Mouse (Mus musculus) cortical plate, adult 2 months (tissue): Measurements from ENCODE around the gene Clmn. TPM values are rescaled to one million over a fixed set of nuclear protein-coding genes. Genes with fewer than 3 reads are reported as not detected.
A peak's percentile ranks its signal among the peaks of the same experiment; 100 is the strongest.

Source experiments
- H3K27ac ChIP-seq: fragments of 200-500 bp; 2 replicates; pipeline ENCODE4 v1.5.1; 2012; ENCODE audit warnings: low read length, control low read depth, inconsistent platforms; ENCODE audit not compliant: insufficient read depth
- H3K4me1 ChIP-seq: fragments of 200-500 bp; 2 replicates; pipeline ENCODE4 v1.6.1; 2011; ENCODE audit warnings: low read length; ENCODE audit not compliant: control insufficient read depth, insufficient read depth
- H3K4me3 ChIP-seq: fragments of 200-500 bp; 2 replicates; pipeline ENCODE4 v1.5.1; 2011; ENCODE audit warnings: mild to moderate bottlenecking, low read length, control low read depth; ENCODE audit not compliant: insufficient read depth
- CTCF ChIP-seq: fragments of 200-500 bp; IDR thresholded peaks from 2 replicates; pipeline ENCODE4 v1.5.1; 2011; ENCODE audit warnings: mild to moderate bottlenecking, control low read depth, low read length; ENCODE audit not compliant: insufficient read depth; ENCODE audit errors: extremely low read depth
- POLR2A ChIP-seq: fragments of 200-500 bp; IDR thresholded peaks from 2 replicates; pipeline ENCODE4 v1.6.1; 2011; ENCODE audit warnings: mild to moderate bottlenecking, low read length, control low read depth; ENCODE audit not compliant: insufficient read depth; ENCODE audit errors: extremely low read depth
- polyA plus RNA-seq: library from polyadenylated mRNA; depleted of rRNA; stranded (reverse); fragments of >200 nt; gene quantifications from 2 replicates; pipeline ENCODE4 v1.2.3, GENCODE M21; 2012

Gene Clmn
- polyA plus RNA-seq, 1 experiment = 20.6 TPM

DNA sequence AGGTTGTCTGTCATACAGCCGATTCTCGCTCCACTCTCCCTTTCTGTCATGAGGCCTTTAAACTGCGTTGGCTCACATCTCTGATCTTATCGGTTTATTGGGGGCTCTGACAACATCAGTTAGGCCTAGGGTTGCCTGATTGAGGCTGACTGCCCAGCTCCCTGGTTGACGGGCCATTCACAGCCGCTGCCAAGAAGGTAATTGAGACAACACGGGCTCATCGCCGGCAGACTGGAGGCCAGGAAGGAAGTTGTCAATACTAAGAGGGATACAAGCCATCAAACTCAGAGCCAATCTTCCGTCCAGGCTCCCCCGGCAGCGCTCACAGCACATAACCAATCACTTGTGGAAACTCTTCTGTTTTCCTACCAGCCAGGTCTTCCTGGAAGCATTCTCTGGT lies 71.4 kb downstream of the Clmn start:
- no peak for TF ChIP-seq POLR2A
- TF ChIP-seq CTCF = no peak
- H3K27ac ChIP-seq = no peak overlapping the region
- H3K4me3 ChIP-seq = no peak overlapping the region
- H3K4me1 ChIP-seq = no peaks in the 10 kb centered on the region

DNA sequence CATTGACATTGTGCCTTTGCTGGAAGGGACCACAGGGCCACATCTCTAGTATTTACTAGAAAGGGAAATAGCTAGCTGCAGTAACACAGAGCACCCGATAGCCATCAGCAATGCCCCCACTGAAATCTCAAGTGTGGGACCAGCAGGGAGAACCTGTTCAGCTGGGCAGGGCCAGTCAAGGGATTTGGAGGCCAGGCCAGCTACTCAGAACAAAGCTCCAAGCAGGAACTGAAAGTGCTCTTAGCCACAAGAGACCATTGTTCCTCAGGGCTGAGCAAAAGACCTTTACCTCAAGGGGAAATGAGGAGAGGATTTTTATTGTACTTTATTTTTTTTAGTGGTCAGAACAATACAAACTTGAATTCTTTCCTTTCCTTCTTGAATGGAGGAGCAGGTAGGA lies 87.3 kb downstream of the Clmn start:
- H3K27ac ChIP-seq = no peak overlapping the region
- H3K4me3 ChIP-seq = no peak overlapping the region
- TF ChIP-seq POLR2A = no peak
- no peak for TF ChIP-seq CTCF
- no peaks in the 10 kb centered on the region for H3K4me1 ChIP-seq

DNA sequence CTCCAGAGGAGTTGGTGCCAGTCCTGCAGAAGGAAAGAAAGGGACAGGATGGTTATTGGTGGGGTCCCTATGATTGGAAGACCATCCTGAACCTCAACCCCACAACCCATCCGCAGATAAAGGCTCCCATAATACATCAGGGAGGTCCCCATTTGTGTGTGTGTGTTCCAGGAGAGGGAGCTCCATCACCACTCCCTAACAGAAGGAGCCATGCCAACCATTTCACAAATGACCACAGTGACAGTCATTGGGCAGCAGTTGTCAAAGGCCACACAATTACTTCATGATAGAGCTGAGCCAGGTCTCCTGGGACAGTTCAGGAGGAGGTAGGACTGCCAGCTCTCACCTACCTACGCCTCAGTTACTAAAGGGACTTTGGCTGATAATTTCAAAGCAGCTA lies 92.9 kb downstream of the Clmn start:
- Histone ChIP-seq H3K4me1 (no peaks in the 10 kb centered on the region), H3K27ac (no peak overlapping the region), H3K4me3 (no peak overlapping the region)
- TF ChIP-seq POLR2A (no peak), CTCF (peak; percentile 51)

DNA sequence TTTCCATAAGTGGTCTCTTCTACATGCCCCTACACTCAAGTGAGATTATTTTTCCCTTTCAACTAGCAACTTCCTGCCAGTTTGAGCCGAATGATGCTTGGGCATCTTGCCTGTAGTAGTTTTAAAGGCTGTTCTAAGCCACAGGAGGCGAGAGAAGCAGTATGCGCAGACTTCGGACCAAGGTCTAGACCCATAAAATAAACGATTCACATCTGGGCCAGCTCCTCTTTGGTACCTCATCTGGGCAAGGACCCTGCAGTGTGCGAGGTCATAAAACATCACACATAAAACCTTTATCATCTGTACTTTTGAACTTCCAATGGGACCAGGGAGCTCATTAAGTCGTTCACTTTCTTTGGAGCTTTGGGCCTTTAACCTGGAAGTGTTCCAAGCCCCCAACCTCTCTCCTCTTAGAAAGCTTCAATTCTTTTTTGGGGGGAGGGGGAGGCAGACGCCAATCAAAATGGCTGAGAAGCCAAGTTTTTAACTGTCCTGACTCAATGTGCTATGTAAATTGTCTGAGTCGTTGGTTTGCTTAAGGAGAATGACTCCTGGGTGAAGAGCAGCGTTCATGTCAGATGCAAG lies 95.6 kb downstream of the Clmn start:
- Histone ChIP-seq H3K4me1 (no peaks in the 10 kb centered on the region), H3K4me3 (no peak overlapping the region), H3K27ac (no peak overlapping the region)
- TF ChIP-seq CTCF (no peak), POLR2A (no peak)

DNA sequence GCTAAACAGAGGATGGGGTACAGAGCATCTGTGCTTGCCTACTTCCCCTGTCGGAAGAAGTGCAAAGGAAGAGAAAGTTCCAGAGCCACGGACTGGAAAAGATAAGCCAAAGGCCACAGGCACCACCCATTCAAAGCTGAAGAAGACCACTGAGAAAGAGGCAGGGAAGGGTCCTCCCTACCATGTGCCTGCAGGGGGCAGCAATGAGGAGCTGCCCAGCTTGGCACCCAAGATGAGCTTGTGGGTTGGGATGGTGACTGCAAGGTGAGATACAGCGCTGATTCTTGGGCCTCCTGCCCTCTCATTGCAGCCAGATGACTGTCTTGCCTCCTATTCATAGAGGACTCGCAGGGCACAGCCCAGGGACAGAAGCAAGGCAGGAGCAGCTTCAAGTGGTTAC lies 97.7 kb downstream of the Clmn start:
- Histone ChIP-seq H3K4me3 (no peak overlapping the region), H3K27ac (no peak overlapping the region), H3K4me1 (no peaks in the 10 kb centered on the region)
- TF ChIP-seq POLR2A = no peak
- TF ChIP-seq CTCF = peak; percentile 18; the same call in 1 of the 2 replicates

DNA sequence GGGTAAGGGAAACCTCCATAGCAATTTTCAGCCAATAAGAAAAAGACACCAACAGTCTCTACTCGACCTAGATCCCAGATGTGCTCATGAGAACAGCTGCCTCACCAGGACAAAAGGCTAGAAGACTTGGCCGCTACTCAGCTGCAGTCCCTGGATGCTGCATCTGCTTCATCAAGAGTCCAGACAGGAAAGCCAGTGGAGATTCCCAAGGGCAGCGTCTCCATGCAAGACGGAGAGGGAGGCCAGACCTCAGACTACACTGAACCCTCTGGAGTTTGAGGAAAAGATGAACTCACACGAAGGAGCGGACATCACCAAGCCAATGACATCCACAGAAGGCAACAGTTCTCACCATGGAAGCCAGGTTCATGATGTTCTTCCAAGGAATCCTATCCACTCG lies 99.1 kb downstream of the Clmn start:
- no peak for TF ChIP-seq CTCF
- TF ChIP-seq POLR2A = no peak
- Histone ChIP-seq H3K4me3 (no peak overlapping the region), H3K4me1 (no peaks in the 10 kb centered on the region), H3K27ac (no peak overlapping the region)

DNA sequence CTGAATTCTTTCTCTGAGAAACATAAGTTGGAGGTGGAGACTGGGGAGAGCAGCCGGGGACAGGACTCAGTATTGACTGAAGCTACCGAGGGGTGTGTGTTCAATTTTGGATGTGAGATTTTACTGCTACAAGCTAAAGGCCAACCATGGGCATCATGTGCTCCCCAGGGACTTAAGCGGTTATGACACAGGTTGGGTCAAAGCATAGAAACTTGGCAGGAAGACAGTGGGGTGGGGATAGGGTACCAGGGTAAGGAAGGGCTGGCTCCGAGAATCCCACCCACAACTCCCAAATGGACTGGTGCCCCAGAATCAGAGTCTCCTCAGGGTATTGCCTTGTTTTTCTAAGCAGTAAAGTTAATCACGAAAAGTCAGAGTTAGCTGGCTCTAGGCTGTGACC lies 99.8 kb downstream of the Clmn start:
- TF ChIP-seq CTCF (no peak), POLR2A (no peak)
- Histone ChIP-seq H3K27ac (no peak overlapping the region), H3K4me3 (no peak overlapping the region), H3K4me1 (no peaks in the 10 kb centered on the region)

DNA sequence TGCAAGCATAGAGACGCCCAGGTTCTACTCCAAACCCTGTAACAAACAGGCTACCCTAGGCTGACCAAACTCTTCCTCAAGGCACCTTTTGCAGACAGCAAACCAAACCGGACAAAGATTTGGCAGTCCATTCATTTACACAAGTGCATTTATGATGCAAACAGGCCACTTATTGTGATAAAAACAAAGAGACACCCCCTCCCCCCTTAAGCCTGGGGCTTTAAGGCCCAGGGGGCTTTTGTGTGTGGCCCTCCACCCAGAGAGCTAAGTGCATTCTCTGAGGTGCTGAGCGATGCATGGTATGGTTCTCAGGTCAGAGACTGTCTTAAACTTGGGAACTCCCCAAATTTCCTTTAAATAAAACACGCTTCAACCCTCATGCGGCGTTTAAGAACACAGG lies 101.0 kb downstream of the Clmn start:
- H3K4me3 ChIP-seq = no peak overlapping the region
- H3K4me1 ChIP-seq = no peaks in the 10 kb centered on the region
- TF ChIP-seq CTCF (no peak), POLR2A (no peak)
- H3K27ac ChIP-seq = no peak overlapping the region

DNA sequence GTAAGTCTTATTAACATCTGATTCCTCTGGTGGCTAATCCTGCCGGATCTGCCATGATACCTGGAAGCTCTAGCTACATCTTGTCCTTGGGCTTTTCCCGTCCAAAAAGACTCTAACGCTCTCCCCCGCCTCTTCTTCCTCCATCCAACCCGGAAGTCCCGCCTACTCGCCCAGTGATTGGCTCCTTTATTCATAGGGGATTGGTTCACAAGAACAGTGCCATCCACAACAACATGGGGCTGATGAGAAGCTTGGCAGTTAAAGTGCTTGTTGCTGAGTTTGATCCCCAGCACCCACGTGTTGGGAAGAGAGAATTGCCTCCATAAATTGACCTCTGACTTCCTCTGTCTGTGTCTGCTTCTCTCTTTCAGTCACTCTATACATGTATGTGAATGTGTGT lies 103.5 kb downstream of the Clmn start:
- Histone ChIP-seq H3K4me3 (no peak overlapping the region), H3K4me1 (no peaks in the 10 kb centered on the region), H3K27ac (no peak overlapping the region)
- TF ChIP-seq CTCF = no peak
- TF ChIP-seq POLR2A = no peak

DNA sequence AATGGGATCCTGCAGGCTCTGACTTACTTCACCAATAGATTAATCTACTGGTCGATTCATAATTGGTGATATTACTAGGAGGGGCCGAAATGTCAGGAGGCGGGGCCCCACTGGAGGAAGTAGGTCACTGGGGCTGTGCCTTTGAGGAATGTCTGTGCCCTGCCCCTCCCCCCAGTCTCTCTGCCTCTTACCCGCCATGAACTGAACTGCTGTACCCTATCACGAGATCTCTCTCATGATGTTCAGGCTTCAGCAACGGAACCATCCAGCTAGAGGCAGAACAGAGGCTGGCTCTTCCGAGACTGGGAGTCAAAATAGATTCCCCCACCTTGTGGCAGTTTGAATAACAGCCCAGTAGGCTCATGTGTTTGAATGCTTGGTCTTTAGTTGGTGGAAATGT lies 106.8 kb downstream of the Clmn start:
- H3K4me1 ChIP-seq = no peaks in the 10 kb centered on the region
- H3K4me3 ChIP-seq = no peak overlapping the region
- no peak for TF ChIP-seq CTCF
- TF ChIP-seq POLR2A = no peak
- H3K27ac ChIP-seq = no peak overlapping the region

DNA sequence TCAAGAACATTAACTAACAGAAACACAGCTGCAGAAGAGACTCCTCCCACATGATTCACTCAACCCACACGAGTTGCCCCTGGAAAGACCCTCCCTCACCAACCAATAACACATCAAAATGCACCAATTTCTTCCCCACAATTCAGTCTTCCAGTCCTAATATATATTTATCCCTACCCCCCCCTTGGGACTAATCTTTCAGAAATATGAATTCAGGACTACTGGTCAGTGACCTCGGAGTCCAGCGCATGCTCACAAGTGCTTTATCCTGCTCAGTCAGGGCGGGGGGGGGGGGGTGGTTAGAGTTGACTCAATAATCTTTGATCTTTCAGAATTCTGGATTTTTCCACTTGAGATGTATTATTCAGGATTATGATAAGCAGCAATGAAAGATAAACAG lies 111.2 kb downstream of the Clmn start:
- H3K4me3 ChIP-seq = no peak overlapping the region
- TF ChIP-seq POLR2A (no peak), CTCF (no peak)

More for the DNA sequence above, 111.2 kb downstream of the Clmn start:
- H3K4me1 ChIP-seq = peaks cover 9% of the 10 kb centered on the region
- H3K27ac ChIP-seq = no peak overlapping the region
